Mouse (Mus musculus): ENCODE data around the gene Scamp5.

The Scamp5 gene

GRCm38 (mm10) chr9:57467896-57468549 lies at the start of gene Scamp5:
Gene Scamp5 (minus strand): TSS chr9:57468060.
- DNase-seq (ENCODE audit: low read depth): peak; percentile 77

- peak; percentile 69 for DNase-seq (ENCODE audit: low read depth)
Observed at GRCm38 (mm10) chr9:57517113-57517512, 49.3 kb upstream of the Scamp5 start.

GRCm38 (mm10) chr9:57510577-57510976 lies 42.7 kb upstream of the Scamp5 start:
- DNase-seq (ENCODE audit: low read depth): no peak

- peak; percentile 68 for DNase-seq (ENCODE audit: low read depth)
Observed at GRCm38 (mm10) chr9:57505700-57506099, 37.8 kb upstream of the Scamp5 start.

GRCm38 (mm10) chr9:57504891-57505290 lies 37.0 kb upstream of the Scamp5 start:
- no peak for DNase-seq (ENCODE audit: low read depth)

- DNase-seq (ENCODE audit: low read depth): no peak
Observed at GRCm38 (mm10) chr9:57504381-57504700, 36.5 kb upstream of the Scamp5 start.

GRCm38 (mm10) chr9:57503622-57504380 lies 35.9 kb upstream of the Scamp5 start, which contains the start of gene Rpp25:
Gene Rpp25 (plus strand): TSS chr9:57504026.
- DNase-seq (ENCODE audit: low read depth): no peak

- DNase-seq (ENCODE audit: low read depth): no peak
Observed at GRCm38 (mm10) chr9:57502911-57503621, 35.2 kb upstream of the Scamp5 start.

- no peak for DNase-seq (ENCODE audit: low read depth)
Observed at GRCm38 (mm10) chr9:57501861-57502260, 34.0 kb upstream of the Scamp5 start.

GRCm38 (mm10) chr9:57501452-57501851 lies 33.6 kb upstream of the Scamp5 start:
- DNase-seq (ENCODE audit: low read depth): no peak

- no peak for DNase-seq (ENCODE audit: low read depth)
Observed at GRCm38 (mm10) chr9:57498536-57498935, 30.7 kb upstream of the Scamp5 start.

- DNase-seq (ENCODE audit: low read depth): no peak
Observed at GRCm38 (mm10) chr9:57497236-57497635, 29.4 kb upstream of the Scamp5 start.

GRCm38 (mm10) chr9:57494970-57495369 lies 27.1 kb upstream of the Scamp5 start:
- no peak for DNase-seq (ENCODE audit: low read depth)

GRCm38 (mm10) chr9:57493532-57493931 lies 25.7 kb upstream of the Scamp5 start:
- no peak for DNase-seq (ENCODE audit: low read depth)

- no peak for DNase-seq (ENCODE audit: low read depth)
Observed at GRCm38 (mm10) chr9:57487807-57488206, 19.9 kb upstream of the Scamp5 start.

- DNase-seq (ENCODE audit: low read depth): peak; percentile 83
Observed at GRCm38 (mm10) chr9:57485774-57486173, 17.9 kb upstream of the Scamp5 start.

- DNase-seq (ENCODE audit: low read depth): no peak
Observed at GRCm38 (mm10) chr9:57468914-57469313, 1.1 kb upstream of the Scamp5 start.

GRCm38 (mm10) chr9:57467271-57467771 lies 539 bp downstream of the Scamp5 start:
- no peak for DNase-seq (ENCODE audit: low read depth)

GRCm38 (mm10) chr9:57466101-57466500 lies 1.8 kb downstream of the Scamp5 start:
- DNase-seq (ENCODE audit: low read depth): no peak

GRCm38 (mm10) chr9:57462866-57463265 lies 5.0 kb downstream of the Scamp5 start:
- no peak for DNase-seq (ENCODE audit: low read depth)

GRCm38 (mm10) chr9:57459707-57460106 lies 8.2 kb downstream of the Scamp5 start:
- DNase-seq (ENCODE audit: low read depth): no peak

- no peak for DNase-seq (ENCODE audit: low read depth)
Observed at GRCm38 (mm10) chr9:57453516-57453915, 14.3 kb downstream of the Scamp5 start.

All from c-Kit-positive CD71-negative TER-119-negative erythroid progenitor cells, embryonic 14.5 days (primary cell).